Mouse (Mus musculus): ENCODE results near the gene Nol4l.
A peak's percentile ranks its signal among the peaks of the same experiment; 100 is the strongest.

The Nol4l gene

GRCm38 (mm10) chr2:153483118-153483983, 46.4 kb downstream of the Nol4l start:
- DNase-seq (ENCODE audit: low spot score): peak; percentile 42

GRCm38 (mm10) chr2:153481861-153482120, 48.0 kb downstream of the Nol4l start:
- no peak for DNase-seq (ENCODE audit: low spot score)

GRCm38 (mm10) chr2:153481108-153481860, 48.5 kb downstream of the Nol4l start:
- DNase-seq (ENCODE audit: low spot score): no peak

- DNase-seq (ENCODE audit: low spot score): no peak
These were observed 50.3 kb downstream of the Nol4l start for GRCm38 (mm10) chr2:153479486-153479885.

GRCm38 (mm10) chr2:153478583-153478982, 51.2 kb downstream of the Nol4l start:
- peak; percentile 62 for DNase-seq (ENCODE audit: low spot score)

- DNase-seq (ENCODE audit: low spot score): no peak
These were observed 54.4 kb downstream of the Nol4l start for GRCm38 (mm10) chr2:153475114-153476112.

- DNase-seq (ENCODE audit: low spot score): no peak
These were observed 58.8 kb downstream of the Nol4l start for GRCm38 (mm10) chr2:153470983-153471382.

GRCm38 (mm10) chr2:153469764-153470163, 60.0 kb downstream of the Nol4l start:
- DNase-seq (ENCODE audit: low spot score): no peak

GRCm38 (mm10) chr2:153469317-153469716, 60.5 kb downstream of the Nol4l start:
- DNase-seq (ENCODE audit: low spot score): no peak

GRCm38 (mm10) chr2:153467372-153467771, 62.4 kb downstream of the Nol4l start:
- DNase-seq (ENCODE audit: low spot score): no peak

GRCm38 (mm10) chr2:153463257-153463656, 66.5 kb downstream of the Nol4l start:
- DNase-seq (ENCODE audit: low spot score): no peak

- no peak for DNase-seq (ENCODE audit: low spot score)
These were observed 71.7 kb downstream of the Nol4l start for GRCm38 (mm10) chr2:153458022-153458441.

- no peak for DNase-seq (ENCODE audit: low spot score)
These were observed 72.3 kb downstream of the Nol4l start for GRCm38 (mm10) chr2:153457467-153457866.

- DNase-seq (ENCODE audit: low spot score): no peak
These were observed 74.8 kb downstream of the Nol4l start for GRCm38 (mm10) chr2:153454841-153455506.

- DNase-seq (ENCODE audit: low spot score): no peak
These were observed 75.6 kb downstream of the Nol4l start for GRCm38 (mm10) chr2:153453961-153454759.

- no peak for DNase-seq (ENCODE audit: low spot score)
These were observed 81.3 kb downstream of the Nol4l start for GRCm38 (mm10) chr2:153448519-153448918.

- DNase-seq (ENCODE audit: low spot score): no peak
These were observed 82.1 kb downstream of the Nol4l start for GRCm38 (mm10) chr2:153447719-153448118.

GRCm38 (mm10) chr2:153446476-153446875, 83.3 kb downstream of the Nol4l start:
- DNase-seq (ENCODE audit: low spot score): no peak

GRCm38 (mm10) chr2:153446017-153446408, 83.8 kb downstream of the Nol4l start:
- DNase-seq (ENCODE audit: low spot score): no peak

GRCm38 (mm10) chr2:153445137-153446016, 84.4 kb downstream of the Nol4l start:
- DNase-seq (ENCODE audit: low spot score): no peak

All from urinary bladder, postnatal 25 days (tissue).